Mouse (Mus musculus): ENCODE data around the gene Gm49369.

The Gm49369 gene

DNA sequence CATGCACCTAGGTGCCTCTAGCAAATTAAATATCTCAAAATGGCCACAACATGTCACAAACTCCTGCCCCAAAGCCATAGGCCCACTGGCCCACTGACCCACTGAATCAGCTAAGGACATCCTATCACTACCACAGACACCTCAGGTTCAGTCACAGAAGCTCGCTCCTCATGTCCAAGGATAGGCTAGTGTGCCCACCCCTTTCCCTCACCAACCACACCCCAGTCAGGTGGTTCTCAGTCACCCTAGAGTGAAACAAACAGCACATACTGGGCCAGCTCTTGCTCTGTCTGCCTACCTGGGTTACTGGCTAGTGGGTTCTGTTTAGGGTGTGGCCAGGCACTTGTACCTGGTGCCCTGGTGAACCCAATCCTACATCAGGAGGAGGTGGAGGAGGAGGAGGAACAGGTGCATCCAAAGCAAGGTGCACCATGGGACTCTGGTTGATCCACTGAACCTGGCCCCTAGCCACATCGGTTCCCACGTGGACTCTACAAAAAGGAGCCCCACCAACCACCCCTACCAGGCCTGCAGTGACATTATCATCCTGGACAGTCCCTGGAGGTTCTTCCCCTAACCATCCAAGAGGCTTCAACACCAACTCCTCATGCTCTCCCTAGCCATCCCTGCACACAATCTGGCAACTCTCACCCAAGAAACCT lies 3.4 kb upstream of the Gm49369 start:
- POLR2A ChIA-PET, result interaction anchor here (0.6 to 7.0 kb wide), 15 partner anchors 11 to 1953 kb away, joined by 3 to 130 read pairs (median 12); partner anchors contain the start of gene Ifitm10 (in 2 of the 4)

DNA sequence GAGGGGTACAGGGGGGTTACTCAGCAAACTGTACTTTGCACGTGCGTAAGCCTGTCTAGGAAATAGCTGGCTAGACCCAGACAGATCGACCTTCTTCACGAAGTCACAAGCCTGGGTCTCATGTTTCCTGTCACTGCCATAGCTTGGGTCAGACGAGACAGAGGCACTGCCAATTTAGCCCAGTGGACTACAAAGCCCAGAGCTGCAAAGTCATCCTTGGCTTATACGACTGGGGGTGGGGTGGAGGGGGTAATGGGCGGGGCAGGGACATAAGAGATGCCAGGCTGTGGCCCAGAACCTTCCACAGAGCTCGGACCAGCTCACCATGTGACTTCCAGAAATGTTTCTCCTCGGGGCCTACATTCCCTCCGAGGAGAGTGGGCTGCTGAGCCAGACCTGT lies 1.8 kb upstream of the Gm49369 start:
- POLR2A ChIA-PET, result interaction anchor here in 3 of 4 experiments (0.6 to 7.0 kb wide), 15 partner anchors 9 to 1216 kb away, joined by 3 to 130 read pairs (median 6); partner anchors contain the start of gene Ifitm10 (in 2 of the 3)
- CTCF ChIA-PET, result interaction anchor here in 1 of 4 experiments (0.6 kb wide), 1 partner anchor 50 kb away, joined by 3 read pairs; no protein-coding TSS in a partner anchor

More for the DNA sequence above, 3.4 kb upstream of the Gm49369 start:
- CTCF ChIA-PET, result no interaction called here

DNA sequence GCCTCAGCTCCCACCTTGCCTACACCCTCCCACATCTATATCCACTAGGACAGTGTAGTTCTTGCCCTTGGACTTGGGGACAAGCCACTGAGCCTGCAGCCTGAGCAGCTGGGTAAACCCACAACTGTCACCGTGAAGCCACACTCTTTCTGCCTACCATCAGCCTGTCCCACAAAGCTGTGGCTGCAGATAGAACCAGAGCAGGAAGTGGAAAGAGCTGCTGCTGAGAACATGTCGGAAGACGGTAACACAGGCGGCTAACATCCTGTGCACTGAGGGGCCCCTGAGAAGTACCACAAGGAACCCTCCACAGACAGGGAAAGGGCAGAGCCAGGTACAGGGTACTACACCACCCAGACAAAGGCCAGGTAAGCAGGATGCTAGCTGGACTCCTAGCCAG lies 1.3 kb downstream of the Gm49369 start:
- CTCF ChIA-PET, result interaction anchor here in 1 of 4 experiments (1.4 kb wide), 1 partner anchor 47 kb away, joined by 4 read pairs; no protein-coding TSS in a partner anchor
- POLR2A ChIA-PET, result interaction anchor here in 2 of 4 experiments (0.6 to 2.5 kb wide), 12 partner anchors 9 to 55 kb away, joined by 3 to 15 read pairs (median 5); no protein-coding TSS in a partner anchor

DNA sequence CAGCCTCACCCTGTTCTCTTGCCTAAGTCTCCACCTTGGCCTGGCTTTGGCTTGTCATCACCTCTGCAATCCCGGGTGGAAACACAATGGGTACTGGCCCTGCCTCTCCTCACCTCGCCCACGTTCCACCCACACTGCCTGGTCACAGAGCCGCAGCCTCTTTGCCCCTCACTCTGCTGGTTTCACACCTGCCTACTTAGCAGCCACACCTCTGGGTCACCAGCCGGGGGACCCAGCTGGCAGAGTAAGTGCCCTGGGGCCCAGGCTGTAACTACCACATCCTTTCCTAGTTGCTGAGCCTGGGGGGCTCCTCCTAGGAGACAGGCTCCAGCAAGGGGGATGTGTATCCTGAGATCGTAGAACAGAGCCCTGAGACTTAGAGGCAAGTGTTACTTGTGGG lies 3.3 kb downstream of the Gm49369 start:
- ChIA-PET POLR2A (interaction anchor here in 3 of 4 experiments (0.5 to 10.5 kb wide), 9 partner anchors 8 to 678 kb away, joined by 3 to 130 read pairs (median 5); partner anchors contain the start of gene Ctsd (in 3 of the 3)), CTCF (no interaction called here)

DNA sequence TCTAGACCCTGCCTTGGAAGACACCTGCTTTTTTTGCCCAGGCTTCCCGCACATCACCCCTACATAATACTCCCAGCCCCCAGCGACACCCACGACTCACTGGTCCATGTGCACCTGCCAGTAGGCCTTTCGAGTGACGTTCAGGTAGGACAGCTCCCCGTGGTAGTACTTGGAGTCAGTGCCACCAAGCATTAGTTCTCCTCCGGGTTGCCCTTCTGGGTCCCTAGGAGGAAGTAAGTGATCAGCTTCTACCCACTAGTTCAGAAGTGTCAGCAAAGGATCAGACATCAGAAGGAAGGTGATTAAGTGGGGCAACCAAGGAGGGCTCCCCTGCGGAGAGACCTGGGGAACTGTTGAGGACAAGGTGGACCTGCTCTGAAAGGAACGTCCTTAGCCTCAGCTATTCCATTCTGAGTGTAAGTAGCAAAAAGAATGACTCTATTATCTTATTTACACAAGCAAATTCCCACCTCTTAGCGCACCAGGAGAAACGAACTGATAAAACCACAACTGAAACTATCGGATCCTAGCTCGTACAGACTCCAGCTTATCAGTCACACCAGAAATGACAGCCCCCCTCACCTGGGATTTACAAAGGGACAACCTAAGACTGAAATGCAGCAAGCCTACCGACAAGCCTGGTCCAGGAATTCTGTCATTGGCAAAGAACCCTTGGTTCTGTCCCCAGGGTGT lies 5.1 kb downstream of the Gm49369 start:
- POLR2A ChIA-PET, result interaction anchor here in 3 of 4 experiments (0.7 to 10.5 kb wide), 10 partner anchors 10 to 63 kb away, joined by 3 to 130 read pairs (median 5); partner anchors contain the start of gene Ctsd (in 3 of the 3)

GRCm38 (mm10) chr7:142376096-142376495 lies 6.4 kb downstream of the Gm49369 start:
- ChIA-PET POLR2A (interaction anchor here in 3 of 4 experiments (0.6 to 10.5 kb wide), 7 partner anchors 11 to 149 kb away, joined by 3 to 130 read pairs (median 5); partner anchors contain the start of gene Ctsd (in 3 of the 3)), CTCF (interaction anchor here in 2 of 4 experiments (0.5 to 1.8 kb wide), 2 partner anchors 59 to 931 kb away, joined by 3 to 6 read pairs; no protein-coding TSS in a partner anchor)

More for the DNA sequence above, 5.1 kb downstream of the Gm49369 start:
- CTCF ChIA-PET, result interaction anchor here in 1 of 4 experiments (1.8 kb wide), 1 partner anchor 58 kb away, joined by 6 read pairs; no protein-coding TSS in a partner anchor

DNA sequence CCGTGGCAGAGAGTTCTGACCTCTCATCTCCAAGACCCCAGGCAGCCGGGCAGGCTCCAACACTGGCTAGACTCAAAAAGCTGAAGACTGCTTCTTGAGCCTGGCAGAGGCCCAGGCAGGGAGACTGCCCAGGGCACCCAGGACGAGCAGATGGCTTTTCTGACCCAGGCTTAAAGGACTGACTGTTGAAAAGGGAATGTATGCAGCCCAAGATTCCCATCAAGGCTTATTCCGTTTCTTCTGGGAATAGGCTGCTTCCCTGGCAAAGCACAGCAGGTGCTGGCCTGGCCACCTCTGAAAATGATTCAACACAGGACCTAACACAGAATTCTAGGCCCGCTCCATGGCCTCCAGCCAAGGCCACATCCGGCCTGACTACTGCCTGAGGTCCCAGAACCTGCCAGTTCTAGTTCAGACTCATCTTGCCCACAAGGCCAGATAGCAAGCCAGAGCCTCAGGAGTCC lies 7.2 kb downstream of the Gm49369 start:
- ChIA-PET POLR2A (interaction anchor here (0.6 to 10.5 kb wide), 6 partner anchors 11 to 148 kb away, joined by 3 to 130 read pairs (median 4); partner anchors contain the start of gene Ctsd (in 3 of the 4)), CTCF (interaction anchor here in 2 of 4 experiments (0.6 to 0.7 kb wide), 2 partner anchors 91 to 236 kb away, joined by 3 to 5 read pairs; no protein-coding TSS in a partner anchor)

- CTCF ChIA-PET, result no interaction called here
- POLR2A ChIA-PET, result interaction anchor here (0.8 to 10.5 kb wide), 12 partner anchors 12 to 26 kb away, joined by 3 to 130 read pairs (median 4); partner anchors contain the start of gene Ctsd (in 4 of the 4)
Measured at GRCm38 (mm10) chr7:142374413-142375015, 8.0 kb downstream of the Gm49369 start.

DNA sequence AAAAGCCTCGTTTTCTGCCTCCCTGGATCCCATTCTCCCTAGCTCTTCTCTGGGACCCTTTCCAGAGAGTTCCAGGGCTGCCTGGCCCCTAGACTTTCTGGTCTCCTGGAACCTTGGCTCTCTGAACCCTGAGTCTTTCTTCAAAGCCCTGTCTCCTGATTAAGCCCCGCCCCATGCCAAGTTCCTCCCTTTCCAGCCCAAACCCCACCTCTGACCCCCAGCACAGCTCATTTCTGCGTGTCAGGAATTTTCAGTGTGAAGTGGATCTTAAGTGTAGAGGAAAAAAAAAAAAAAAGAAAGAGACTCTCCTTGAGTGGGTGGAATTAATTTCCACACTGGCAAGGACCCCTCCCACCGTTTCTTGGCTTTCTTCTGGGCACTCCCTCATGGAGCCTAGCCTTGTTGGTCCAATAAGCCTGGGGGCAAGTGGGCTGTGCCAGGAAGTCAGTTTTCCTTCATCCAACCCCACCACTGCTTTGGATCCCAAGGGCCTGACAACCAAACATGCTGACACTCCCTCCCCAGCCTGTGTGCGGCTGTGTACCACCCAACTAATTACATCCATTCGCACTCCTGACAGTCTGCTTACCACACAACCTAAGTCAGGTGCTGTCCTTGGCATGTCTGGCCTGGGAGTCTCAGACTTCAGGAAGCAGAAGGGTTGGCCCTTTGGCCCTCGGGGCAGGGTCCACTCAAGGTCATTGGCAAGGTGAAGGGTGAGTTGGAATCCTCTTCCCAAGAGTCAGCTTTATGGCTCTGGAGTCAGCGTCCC lies 8.6 kb downstream of the Gm49369 start, which contains the start of gene Ifitm10:
Gene Ifitm10, minus strand, starts transcription at position 113 of the 772 bp plus-strand sequence.
- POLR2A ChIA-PET, result interaction anchor here (0.6 to 10.5 kb wide), 20 partner anchors 12 to 1584 kb away, joined by 3 to 130 read pairs (median 4); partner anchors contain the start of gene Ctsd (in 4 of the 4)
- CTCF ChIA-PET, result interaction anchor here in 1 of 4 experiments (0.6 kb wide), 1 partner anchor 85 kb away, joined by 3 read pairs; no protein-coding TSS in a partner anchor

DNA sequence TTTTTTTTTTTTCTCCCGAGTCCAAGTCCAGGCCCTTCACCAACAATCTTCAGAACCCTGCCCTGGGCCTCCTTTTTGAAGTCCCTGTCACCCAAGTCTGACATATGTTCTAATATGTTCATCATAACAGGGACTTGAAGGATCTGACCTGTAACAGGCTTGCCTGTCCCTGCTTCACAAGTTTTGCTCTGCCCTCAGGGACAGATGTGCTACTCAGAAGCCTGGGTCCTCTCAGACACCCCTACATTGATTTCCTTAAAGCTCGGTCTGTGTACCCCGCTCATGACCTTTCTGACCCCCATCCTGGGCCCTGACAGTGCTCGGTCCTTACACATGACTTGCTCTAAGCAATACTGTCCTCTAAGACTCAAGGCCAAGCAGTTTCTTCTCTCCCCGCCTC lies 9.4 kb downstream of the Gm49369 start:
- ChIA-PET CTCF (interaction anchor here in 2 of 4 experiments (0.6 kb wide), 2 partner anchors 39 to 86 kb away, joined by 3 read pairs; no protein-coding TSS in a partner anchor), POLR2A (interaction anchor here in 3 of 4 experiments (0.6 to 10.5 kb wide), 14 partner anchors 9 to 1584 kb away, joined by 3 to 130 read pairs (median 4); partner anchors contain the start of genes Ctsd (in 2 of the 3) and Gm49369 (in 1 of the 3))

DNA sequence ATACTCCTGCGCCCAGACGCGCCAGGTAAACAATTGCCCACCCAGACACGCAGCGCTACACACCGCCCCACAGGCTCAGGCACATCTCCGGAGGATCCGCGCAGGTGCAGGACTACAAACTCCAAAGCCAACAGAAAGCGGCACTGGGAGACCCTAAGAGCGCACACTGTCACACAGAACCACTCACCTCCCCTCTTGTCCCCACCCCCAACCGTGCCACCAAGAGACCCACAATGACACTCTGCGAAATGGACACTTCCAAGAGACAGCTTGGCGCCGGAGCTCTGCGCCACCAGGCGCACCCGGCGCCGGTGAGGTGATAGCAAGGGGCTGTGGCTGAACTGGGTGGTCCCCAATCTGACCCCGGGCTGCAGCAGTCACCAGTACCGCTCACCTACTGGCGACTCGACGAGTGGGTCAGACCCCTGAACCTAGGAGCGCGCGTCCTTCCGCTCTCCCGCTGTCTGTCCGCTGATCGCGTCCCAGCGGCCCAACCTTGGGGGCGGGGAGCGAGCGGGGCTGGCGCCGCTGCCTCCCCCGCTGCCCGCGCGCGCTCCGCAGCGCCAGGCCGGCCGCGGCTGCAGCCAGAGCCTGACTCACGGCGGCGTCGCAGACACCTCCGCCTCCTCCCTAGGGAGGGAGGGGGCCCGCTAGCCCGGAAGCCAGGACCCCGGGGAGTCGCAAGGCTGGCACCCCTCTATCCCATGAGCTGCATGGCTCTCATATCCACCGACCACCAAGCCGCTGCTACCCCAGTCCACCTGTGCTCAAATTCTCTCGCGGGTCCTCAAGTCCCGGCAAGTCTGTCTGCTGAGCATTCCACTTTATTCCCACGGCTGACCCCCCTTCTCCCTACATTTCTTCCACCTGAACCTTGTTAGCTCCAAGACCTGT lies 10.5 kb downstream of the Gm49369 start:
- ChIA-PET POLR2A (interaction anchor here (0.6 to 10.5 kb wide), 18 partner anchors 9 to 902 kb away, joined by 3 to 130 read pairs (median 4); partner anchors contain the start of genes Ctsd (in 4 of the 4) and Gm49369 (in 2 of the 4)), CTCF (interaction anchor here in 3 of 4 experiments (0.5 to 1.3 kb wide), 5 partner anchors 37 to 913 kb away, joined by 3 to 4 read pairs (median 3); partner anchors contain the start of gene Lsp1 (in 1 of the 3))

DNA sequence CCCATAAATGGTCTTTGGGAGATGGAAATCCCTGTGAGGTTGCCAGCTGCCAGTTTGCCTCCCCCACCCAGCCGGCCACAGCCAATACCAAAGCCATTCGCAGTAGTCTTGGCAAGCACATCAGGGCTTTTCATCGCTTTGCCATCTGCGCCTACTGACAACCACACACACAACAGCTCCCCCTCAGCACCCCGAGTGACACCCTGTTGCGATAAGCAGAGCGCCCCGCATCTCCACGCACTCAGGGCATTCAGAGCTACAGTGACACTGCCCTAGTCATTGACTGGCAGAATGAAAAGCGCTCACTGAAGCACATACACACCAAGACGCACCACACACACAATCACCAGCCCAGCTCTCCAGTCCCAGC lies 11.1 kb downstream of the Gm49369 start:
- POLR2A ChIA-PET, result interaction anchor here (0.7 to 10.5 kb wide), 20 partner anchors 9 to 682 kb away, joined by 3 to 130 read pairs (median 4); partner anchors contain the start of genes Ctsd (in 4 of the 4) and Gm49369 (in 2 of the 4)
- CTCF ChIA-PET, result interaction anchor here in 3 of 4 experiments (0.5 to 1.3 kb wide), 4 partner anchors 37 to 913 kb away, joined by 3 to 4 read pairs (median 3); partner anchors contain the start of gene Lsp1 (in 1 of the 3)

DNA sequence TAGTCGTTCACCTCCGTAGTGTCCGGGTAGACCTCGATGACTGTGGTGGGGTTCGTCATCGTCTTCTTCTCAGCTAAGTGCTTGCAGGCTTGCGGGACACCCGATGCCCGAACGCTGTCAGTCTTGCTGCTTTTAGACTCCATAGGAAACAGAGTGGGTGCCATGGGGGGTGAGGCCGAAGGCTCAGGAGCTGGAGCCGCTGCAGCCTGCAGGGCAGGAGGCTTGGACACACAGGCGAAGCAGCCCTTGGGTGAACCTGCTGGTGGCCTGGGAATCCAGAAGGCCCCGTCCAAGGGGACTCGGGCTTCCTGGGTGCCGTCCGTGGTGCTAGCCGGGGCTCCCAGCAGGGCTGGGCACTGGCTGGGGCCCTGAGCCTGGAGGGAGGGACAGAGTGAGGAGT lies 11.5 kb downstream of the Gm49369 start:
- ChIA-PET CTCF (interaction anchor here in 2 of 4 experiments (0.6 to 1.3 kb wide), 3 partner anchors 36 to 912 kb away, joined by 3 to 4 read pairs (median 3); no protein-coding TSS in a partner anchor), POLR2A (interaction anchor here (0.7 to 10.5 kb wide), 16 partner anchors 9 to 682 kb away, joined by 3 to 130 read pairs (median 4); partner anchors contain the start of genes Ctsd (in 4 of the 4) and Gm49369 (in 2 of the 4))

- ChIA-PET CTCF (interaction anchor here in 1 of 4 experiments (0.7 kb wide), 1 partner anchor 1279 kb away, joined by 9 read pairs; the partner anchor contains the start of gene Tnfrsf22), POLR2A (interaction anchor here in 3 of 4 experiments (0.7 to 10.5 kb wide), 6 partner anchors 11 to 302 kb away, joined by 3 to 130 read pairs (median 3); partner anchors contain the start of genes Ctsd (in 1 of the 3) and Gm49369 (in 1 of the 3))
Measured at GRCm38 (mm10) chr7:142369820-142370219, 12.6 kb downstream of the Gm49369 start.

- ChIA-PET CTCF (no interaction called here), POLR2A (no interaction called here)
Measured at GRCm38 (mm10) chr7:142368856-142369255, 13.6 kb downstream of the Gm49369 start.

Data from embryonic stem cell, embryonic (primary cell).